Mouse (Mus musculus) mouse trophoblast stem cell (cell line): ENCODE measurements around the gene Ppp1r35.

Experiments
- in situ Hi-C, 2 experiments: fragments of 300-500 bp; cut with MseI, MboI; formaldehyde crosslinking; loops; 2 replicates in 1 of 2; 3 replicates in 1 of 2; pipeline ENCODE4 v1.15.1; 2025

Ppp1r35 gene

DNA sequence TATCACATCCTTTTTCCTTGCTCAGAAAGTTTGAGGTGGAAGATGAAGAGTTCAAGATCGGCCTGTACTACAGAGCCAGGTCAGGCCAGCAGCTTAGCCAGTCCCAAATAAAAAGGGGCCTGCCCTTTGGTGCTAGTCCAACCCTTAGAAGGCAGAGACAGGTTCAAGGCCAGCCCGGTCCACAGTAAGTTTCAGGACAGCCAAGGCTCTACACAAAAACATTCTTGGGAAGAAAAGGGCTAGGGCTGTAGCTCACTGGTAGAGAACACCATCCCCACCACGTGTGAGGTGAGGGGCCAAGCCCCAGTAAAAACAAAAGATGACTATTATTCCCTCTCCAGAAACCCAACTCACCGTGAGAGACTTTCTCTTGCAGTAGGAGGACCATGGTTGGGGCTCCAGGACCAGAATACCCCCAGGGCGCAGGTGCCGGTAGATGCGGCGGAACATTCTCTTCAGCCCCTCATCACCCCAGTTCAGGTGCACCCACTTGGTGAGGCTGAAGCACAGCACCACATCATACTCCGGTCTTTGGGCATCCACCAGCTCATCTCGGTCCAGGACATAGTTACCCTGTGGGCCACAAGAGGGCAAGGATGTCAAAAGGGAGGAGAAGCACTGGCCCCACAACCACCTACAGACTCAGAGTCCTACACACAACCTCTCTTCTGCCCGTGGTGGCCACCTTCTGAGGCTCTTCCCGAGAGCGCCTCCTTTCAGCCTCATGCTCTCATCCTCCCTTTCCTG lies 4.3 kb downstream of the Ppp1r35 start:
- in situ Hi-C loops = no loop called here

DNA sequence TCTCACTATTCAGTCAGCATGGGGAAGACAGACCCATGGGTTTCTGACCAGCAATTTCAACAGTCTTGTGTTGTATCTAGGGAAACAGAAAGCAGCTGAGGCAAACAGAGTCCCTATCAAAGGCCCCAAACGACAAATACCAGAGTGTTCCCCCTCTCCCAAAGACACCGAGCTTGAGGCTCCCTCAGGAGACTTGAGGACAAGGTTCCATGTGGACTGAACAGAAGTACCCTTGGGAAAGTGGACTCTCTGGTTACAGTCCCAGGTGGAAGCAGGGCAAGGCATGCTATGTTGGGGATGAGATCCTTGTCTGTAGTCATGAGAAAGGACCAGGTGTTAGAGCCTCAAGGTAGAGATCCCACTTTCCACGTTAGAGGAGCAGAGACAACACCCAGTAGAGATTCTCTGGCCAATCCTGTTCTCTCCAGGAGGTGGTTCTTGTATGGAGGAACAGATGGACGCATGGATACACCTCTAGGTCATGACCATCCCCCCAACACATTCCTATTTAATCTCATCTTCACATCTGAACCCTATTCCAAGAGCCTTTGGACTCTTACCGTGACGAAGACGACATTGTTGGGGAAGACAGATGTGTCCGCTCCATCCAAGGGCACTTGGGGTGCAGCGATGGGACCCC lies 5.4 kb downstream of the Ppp1r35 start:
- in situ Hi-C loops = no loop called here

DNA sequence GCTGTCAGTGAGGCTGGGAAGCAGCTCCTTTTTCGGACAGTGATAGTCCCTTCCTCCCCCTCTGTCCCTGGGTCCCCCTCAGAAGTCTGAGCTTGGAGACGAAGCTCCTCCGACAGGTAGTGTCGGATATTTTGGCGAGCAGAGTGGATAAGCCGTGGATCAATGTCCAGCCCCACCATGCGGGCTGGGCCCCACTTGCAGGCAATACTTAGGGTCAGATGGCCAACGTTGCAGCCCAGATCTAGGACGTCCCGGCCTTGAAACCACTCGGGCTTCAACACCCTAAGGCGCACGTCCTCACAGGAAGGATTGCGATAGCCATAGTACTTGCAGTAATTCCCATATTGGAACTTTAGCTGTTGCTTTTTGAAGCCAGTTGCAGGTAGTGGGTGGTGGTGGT lies 5.9 kb downstream of the Ppp1r35 start:
- in situ Hi-C loops = no loop called here

DNA sequence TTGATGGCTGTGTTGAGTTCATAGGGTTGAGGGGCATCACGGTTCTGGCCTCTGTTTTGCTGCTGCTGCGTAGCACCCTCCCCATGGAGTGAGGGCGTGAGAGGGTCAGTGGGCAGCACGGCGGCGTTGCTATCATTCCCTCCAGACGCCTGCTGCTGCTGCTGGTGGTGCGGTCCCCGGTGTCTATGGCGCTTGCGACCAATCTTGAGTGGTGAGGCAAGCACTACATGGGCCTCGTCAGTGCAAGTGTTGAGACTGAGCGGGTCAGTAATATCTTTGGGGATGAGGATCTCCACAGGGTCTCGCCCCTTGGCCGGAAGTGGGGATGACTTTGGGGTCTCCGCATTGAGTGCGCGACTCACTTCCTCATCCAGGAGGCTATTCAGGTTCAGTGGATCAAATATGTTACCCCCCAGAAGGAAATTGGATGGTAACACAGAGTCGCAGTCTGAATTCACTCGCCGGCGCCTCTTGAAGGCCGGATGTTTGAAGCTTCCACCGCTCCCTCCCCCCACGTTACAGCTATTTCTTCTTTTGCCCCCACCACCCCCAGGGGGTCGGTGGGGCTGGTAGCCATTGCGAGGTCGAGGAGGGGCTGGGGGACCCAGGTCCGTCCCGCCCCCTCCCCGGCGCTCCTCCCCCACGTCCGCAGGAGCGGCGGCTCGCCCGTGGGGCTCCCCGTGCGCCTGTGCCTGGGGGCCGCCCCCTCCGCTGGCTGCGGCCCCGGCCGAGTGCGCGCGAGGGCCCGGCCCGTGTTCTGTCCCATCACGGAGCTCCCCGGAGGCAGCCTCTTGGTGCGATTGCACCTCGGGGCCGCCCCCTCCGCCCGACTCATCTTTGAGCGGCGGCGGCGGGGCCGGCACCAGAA lies 6.7 kb downstream of the Ppp1r35 start:
- in situ Hi-C loops = no loop called here

DNA sequence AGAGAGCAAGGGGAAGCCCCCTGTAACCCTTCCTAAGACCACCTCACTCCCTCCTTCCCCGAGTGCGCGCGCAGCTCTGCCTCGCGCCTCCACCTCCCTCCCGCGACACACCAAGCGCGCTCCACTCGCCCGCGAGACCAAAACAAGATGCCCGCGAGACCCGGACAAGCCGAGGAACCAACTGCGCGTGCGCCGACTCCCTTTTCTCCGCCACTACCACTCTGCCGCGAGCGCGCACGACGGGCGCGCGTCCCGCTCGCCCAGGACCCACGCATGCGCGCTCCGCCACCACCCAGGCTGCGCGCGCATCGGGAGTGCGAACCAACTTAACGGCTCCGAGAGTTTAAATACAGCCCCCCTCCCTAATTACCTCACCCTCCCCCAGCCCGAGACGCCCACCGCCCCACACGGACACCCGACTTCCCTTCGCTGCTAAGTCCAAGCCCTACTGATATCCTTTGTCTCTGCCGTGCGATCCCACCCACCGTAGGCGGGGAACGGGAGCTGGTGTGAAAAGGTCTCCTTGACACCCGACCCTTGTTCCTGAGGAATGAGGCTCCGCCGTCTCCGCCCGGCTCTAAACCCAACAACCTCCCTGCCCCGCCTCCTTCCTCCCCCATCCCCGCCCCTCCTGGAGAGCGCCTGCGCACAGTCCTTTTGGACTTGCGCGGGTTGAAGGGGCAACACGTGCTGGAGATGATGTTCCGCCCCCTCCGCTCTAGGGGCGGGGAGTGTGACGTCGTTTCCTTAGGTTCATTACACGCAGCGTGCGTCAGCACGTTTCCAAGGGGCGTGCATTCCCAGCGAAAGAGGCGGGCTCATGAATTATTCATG lies 7.7 kb downstream of the Ppp1r35 start:
- in situ Hi-C loops = no loop called here

DNA sequence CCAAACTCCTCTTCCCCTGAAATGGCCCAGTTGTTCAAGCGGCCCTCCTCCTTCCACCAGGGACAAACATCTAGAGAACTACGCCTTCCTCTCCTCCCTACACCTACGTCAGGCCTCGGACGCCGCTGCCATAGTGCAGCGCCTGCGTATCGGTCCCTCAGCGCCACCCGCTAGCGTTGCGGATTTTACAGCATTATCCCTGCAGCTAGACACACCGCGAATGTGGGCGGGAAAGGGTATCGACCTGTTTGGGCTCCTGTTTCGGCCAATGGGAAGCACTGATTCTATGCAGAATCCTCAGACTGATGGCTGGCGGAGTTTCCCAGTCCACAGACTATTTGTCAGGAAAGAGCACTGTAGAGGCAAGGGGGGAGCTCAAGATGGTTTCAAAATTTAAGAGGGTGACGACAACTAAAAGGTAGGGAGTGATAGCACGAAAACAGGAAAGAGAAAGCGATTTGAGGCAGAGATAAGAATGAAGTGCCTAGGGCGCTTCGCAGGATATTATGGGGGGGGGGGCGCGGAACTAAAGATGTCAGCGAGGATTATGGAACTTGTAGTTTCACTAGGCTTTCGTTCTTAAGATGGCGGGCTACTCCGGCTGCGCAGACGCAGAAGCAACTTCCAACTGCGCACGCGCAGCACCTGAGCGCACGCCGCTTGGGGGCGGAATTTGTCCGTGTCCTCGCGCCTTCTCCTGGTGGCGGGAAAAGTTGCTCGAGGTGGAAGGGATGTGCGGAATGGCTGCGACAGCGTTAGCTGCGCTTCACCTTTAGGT lies 8.7 kb downstream of the Ppp1r35 start, which contains the start of the genes Mepce and Zcwpw1:
Mepce (minus strand) TSS at position 505 of the 778 bp plus-strand sequence.
Zcwpw1 (plus strand) TSS at position 648 of the 778 bp plus-strand sequence.
- in situ Hi-C loops = no loop called here

DNA sequence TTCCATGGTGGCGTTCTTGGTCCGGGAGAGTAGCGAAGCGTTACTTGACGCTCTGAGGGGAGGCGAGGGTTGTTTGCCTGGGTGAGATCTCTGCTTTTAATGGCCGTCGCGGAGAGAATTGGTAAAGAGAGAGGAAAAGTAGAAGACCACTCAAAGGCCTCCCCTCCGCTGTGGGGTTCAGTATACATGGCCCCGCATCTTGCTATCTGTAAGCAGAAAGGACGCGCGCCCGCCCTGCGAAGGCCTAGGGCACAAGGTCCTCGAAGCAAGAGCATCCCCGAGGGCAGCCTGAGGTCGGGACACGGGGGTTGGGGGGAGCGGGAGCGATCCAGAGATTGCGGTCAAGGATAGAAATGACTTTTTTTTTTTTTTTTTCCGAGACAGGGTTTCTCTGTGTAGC lies 9.5 kb downstream of the Ppp1r35 start:
- in situ Hi-C loops = no loop called here

DNA sequence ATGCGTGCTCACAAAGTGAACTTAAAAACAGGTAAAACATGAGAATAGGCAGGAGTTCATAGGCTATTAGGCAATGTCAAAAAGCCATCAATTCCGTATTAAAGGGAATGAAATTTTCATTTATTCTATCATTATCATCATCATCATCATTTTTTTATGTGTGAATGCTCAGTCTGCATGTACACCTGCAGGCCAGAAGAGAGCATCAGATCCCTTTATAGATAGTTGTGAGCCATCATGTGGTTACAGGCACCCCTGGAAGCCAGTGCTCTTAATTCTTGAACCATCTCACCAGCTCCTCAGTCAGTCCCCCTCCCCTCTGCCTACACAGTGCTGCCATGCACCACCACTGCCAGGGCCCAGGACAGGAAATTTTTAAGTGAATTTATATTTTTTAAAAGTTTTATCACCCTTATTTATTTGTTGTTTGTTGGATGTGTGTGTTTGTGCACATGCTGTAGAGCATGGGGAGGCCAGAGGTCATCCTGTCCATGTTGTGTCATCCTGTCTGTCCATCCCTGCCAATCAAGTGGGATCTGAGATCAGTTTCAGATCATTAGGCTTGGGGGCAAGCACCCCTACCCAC lies 10.4 kb downstream of the Ppp1r35 start:
- in situ Hi-C loops = no loop called here

DNA sequence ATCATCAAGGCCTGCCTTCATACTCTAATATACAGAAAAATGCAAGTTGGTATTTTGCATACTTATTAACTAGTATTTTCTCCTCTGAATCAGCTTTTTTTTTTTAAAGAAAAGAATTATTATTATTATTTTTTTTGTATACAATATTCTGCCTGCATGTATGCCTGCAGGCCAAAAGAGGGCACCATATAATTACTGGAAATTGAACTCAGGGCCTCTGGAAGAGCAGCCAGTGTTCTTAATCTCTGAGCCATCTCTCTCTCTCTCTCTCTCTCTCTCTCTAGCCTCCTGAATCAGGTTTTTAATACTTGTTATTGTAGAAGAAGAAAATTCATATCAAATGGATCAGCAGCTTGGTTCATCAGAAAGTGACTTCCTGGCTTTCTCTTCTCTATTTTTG lies 12.9 kb downstream of the Ppp1r35 start:
- in situ Hi-C loops = loop anchor here in 1 of 2 experiments (5.0 to 10.0 kb wide), 2 partner anchors 86 to 183 kb away; no protein-coding TSS in a partner anchor

DNA sequence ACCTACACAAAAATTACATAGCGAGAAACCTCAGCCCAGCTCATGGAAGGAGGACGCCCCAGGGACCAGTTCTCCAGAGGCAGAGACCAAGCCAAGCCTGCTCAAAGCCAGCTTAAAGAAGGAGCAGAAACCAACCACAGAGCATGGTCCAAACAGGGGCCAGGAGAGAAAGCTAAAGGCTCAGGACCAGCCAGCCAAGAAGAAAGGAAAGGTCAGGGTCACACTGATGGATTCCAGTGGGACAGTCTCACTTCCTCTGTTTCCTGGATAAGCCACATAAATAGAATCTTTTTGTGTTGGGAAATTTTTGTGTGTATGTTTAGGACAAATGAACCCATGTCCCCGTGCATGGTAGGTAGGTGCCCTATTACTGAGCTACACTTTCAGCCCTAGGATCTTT lies 18.0 kb downstream of the Ppp1r35 start:
- in situ Hi-C loops = loop anchor here (5.0 to 10.0 kb wide), 2 partner anchors 81 to 178 kb away; no protein-coding TSS in a partner anchor

DNA sequence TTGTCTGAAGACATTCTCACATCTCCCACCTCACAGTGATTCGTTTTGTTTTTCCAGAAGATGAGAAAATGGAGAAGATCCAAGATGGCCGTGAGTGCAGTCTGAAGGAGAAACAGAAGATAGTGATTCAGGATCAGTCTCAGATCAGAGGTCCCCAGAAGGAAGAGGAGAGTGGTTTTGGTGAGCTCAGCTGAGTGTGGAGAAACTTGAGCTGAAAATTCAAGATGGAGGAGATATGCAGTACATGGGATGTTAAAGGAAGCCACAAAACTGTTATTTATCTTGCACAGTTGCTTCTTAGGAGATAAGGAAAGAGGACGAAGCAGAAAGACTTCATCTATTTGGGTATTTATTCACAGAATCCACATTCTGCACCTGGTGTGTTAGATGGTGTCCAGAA lies 22.3 kb downstream of the Ppp1r35 start:
- in situ Hi-C loops = no loop called here

DNA sequence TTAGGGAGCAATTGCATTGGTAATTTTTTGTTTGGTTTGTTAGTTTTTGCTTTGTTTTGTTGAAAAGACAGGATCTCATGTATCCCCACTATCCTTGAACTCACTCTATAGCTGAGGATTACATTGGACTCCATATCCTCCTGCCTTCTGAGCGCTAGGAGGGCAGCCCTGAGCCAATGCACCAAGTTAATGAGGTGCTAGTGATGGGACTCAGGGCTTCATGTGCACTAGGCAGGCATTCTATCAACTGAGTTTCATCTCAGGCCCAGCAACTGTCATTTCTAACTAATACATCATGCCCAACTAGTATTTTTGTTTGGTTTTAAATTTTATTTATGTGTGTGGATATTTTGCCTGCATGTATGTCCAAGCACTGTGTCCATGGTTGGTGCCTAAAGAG lies 27.5 kb downstream of the Ppp1r35 start:
- in situ Hi-C loops = no loop called here

DNA sequence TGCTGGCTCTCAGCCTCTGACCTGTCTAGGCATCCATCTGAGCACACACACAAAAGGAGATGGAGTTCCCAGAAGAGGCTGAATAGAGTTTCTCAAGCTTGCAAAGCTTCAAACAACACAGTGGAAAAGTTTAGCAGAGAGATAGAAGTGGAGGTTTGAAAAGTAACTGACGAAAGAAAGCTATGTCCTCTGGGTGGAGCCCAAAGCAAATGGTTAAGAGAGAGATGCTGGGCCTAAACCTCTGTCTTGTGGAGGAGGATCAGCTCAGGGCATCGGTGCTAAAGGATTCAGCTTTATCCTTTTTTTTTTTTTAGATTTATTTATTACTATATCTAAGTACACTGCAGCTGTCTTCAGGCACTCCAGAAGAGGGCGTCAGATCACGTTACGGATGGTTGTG lies 29.7 kb downstream of the Ppp1r35 start:
- in situ Hi-C loops = no loop called here

DNA sequence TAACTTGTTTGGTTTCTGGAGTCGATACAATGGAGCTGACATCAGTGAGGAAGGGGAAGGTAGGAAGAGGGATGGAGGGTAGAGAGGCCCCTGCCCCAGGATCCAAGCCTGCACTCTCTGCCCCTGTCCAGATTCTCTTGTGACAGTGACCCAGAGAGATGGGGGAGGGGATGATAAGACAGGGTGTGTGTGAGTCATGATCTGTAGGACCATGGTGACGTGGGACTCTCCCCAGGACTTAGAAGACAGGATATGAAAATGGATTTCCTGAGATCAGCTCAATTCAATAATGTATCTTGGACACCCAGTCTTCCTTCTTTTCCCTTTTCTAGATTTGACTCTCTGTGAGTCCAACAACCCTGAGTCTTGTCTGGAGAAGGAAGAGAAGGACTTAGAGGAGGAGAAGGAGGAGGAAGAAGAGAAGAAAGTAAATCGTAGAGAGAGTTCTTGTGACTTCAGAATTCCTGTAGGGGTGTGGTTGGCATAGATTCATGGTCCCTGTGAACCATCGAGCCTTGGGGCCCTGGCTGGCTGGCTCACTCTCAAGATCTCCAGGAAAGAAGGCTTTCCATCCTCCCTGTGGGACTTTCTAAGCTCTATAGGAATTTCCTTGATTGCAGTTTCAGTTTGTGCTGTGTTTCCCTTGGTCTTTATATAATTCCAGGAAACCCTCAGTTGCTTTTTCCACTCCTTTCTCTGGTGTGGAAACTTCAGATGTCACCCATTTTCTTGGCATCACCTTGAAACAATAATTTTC lies 39.0 kb downstream of the Ppp1r35 start:
- in situ Hi-C loops = no loop called here

DNA sequence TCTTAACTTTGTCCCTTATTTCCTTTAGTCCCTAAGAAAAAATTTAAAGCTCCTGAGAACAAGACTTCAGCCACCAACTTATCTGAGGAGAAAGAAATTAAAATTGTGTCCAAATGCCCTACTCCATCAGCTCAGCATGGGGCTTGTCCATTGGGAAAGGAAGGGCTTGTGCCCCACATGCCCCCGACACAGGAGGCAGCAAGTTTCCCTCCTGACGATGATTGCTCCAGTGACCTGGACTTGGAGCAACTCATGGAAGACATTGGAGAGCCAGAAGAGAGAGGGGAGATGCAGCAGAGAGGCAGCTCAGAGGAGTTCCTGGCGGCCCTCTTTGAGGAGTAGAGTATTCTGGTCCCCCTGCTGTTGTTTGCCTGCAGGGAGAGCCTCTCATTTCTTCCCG lies 43.5 kb downstream of the Ppp1r35 start:
- in situ Hi-C loops = no loop called here

DNA sequence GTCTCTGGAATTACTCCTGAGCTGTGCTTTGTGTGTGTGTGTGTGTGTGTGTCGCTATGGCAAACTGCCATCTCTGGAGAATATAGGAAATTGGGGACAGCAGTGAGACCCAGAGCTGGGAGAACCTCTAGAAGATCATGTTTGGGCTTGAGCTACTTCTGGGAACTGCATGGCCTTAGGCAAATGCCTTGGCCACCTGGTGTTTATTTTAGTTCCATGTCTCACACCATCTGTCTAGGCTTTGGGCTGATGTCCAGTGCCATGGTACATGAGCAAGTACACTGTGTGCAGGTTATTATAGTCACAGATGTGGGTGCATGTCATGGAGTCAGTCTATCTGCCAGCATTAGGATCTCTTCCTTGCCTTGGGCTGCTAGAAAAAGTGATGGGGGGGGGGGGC lies 44.0 kb downstream of the Ppp1r35 start:
- in situ Hi-C loops = no loop called here

DNA sequence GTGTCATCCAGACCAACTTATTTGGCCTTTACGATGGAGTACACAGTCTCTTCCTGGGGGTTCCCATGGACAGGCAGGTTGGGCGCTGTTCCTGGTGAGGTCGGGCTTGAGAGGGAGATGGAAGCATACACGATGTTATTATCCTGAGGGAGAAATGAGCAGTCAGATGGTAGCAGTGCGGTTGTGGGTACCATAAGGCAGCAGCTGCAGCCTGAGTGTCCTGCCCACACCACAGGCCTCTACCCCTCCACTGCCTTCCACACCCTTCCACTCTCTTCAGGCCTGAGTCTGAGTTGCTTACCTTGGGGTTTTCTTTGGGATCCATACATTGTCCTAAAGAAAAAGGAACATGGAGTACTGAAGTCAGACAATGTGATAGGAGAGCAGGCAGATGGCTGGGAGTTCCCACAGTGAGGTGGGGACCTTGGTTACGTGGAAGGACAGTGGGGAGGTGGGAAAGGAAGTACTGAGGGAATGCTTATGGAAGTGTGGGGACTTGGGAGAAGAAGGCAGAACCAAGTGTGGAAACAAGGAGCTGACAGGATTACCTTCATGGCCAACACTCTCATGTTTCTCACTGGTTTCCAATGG lies 44.9 kb downstream of the Ppp1r35 start:
- in situ Hi-C loops = no loop called here

DNA sequence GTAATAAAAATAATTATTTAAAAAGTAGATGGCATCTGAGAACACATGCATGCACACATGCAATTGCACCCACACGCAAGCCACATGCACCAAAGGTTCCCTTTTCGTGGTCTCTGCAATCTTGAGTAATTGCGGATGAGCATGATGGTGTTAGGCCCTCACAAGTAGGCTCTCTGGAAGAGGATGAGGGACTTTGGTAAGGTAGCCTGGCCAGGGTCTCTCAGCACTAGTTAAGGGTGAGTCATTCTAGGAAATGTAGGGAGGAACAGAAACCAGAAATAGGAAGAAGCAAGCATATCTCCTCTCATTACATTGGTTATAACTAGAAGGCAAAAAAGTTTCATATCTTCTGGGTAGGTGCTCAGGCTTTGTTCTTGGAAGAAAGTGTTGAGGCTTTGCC lies 46.4 kb downstream of the Ppp1r35 start:
- in situ Hi-C loops = no loop called here

DNA sequence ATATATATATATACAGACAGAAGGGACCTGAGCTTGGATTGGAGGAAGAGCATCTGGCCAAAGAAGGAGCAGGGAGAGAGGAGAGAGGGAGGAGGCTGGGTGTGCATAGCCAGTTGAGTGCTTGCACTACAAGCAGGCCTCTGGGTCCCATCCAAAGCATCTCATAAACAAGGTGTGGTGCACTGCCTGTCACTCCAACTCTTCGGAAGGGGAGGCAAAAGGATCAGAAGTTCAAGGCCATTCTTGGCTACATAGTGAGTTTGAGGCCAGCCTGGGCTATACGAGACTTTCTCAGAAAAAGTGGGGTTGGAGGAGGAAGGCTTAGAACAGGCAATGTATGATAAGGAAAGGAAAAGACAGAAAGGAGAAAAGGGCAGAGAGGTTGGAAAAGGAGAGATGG lies 47.3 kb downstream of the Ppp1r35 start:
- in situ Hi-C loops = no loop called here
